Mouse (Mus musculus) limb, embryonic 10.5 days (tissue): ENCODE results near the gene Coq8a. TPM values are rescaled to one million over a fixed set of nuclear protein-coding genes. Genes with fewer than 3 reads are reported as not detected.

Experiments used
- DNase-seq: peaks from one replicate; pipeline ENCODE4 v3.0.0-alpha.2; 2017; ENCODE audit warnings: low spot score
- H3K27ac ChIP-seq: fragments of 300-500 bp; sonication (generic); 2 replicates; pipeline ENCODE4 v1.5.1; 2016; ENCODE audit warnings: mild to moderate bottlenecking
- H3K27me3 ChIP-seq: fragments of 300-500 bp; sonication (generic); 2 replicates; pipeline ENCODE4 v1.6.1; 2016; ENCODE audit warnings: low read depth, mild to moderate bottlenecking; ENCODE audit not compliant: poor library complexity, severe bottlenecking
- H3K36me3 ChIP-seq: fragments of 300-500 bp; sonication (generic); 2 replicates; pipeline ENCODE4 v1.6.1; 2016; ENCODE audit warnings: mild to moderate bottlenecking, moderate library complexity
- H3K4me1 ChIP-seq: fragments of 300-500 bp; sonication (generic); 2 replicates; pipeline ENCODE4 v1.6.1; 2016
- H3K4me3 ChIP-seq: fragments of 300-500 bp; sonication (generic); 2 replicates; pipeline ENCODE4 v1.5.1; 2016; ENCODE audit warnings: mild to moderate bottlenecking, moderate library complexity
- H3K9me3 ChIP-seq: fragments of 300-500 bp; sonication (generic); replicated peaks from 2 replicates; pipeline ENCODE4 v1.6.1; 2016; ENCODE audit warnings: mild to moderate bottlenecking
- WGBS: fragments of 180-500 bp; shearing (Covaris S2); methylation state at CpG from one replicate; pipeline ENCODE4 v1.1.7; 2016; 5-methylcytosine and 5-hydroxymethylcytosine counted together
- polyA plus RNA-seq: library from polyadenylated mRNA; unstranded; fragments of >200 nt; fragmentation: Nextera tagmentation; extraction: Ambion mirVana; gene quantifications from 2 replicates; pipeline ENCODE4 v1.2.1, GENCODE M21; 2016

The Coq8a gene
- 2.1 and 2.4 TPM in 2 replicates for polyA plus RNA-seq

DNA sequence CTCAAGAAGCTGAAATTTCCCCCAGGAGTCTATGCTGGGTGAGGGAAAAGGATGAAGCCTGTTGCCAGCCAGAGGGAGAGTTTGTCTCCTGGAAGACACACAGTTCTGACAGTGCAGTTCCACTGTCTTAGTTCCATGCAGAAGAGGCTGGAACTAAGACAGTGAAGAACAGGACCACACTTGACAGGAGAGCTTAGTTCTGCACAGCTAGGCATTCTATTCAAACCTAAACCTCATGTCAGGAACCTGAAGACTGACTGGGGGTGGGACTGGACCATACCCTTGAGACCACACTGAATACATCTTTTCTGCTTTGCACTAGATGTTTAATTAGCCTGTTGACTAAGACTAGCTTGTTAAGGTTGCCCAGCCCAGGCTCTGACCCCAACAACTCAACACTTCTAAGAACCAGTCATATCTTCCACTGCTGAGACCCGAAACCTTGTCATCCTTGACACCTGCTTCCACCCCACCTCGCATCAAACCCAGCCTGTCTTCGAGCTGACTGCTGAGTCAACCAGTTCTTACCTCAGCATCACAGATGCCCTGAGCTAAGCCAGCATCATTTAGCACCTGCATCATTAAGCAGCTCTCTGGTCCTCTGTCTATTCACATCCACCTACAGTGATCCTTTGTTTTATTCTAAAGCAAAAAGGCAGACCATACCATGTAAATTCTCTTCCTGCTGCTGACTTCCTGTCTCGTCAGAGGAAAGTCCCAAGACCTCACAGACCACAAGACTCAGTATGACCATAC is at the start of gene Coq8a:
Coq8a (minus strand) TSS at position 644 of the 756 bp plus-strand sequence.
- Histone ChIP-seq H3K27me3 (peaks cover 4% of the 10 kb centered on the region; the same call in 1 of the 2 replicates), H3K4me1 (peaks cover 13% of the 10 kb centered on the region), H3K36me3 (no peaks in the 10 kb centered on the region), H3K4me3 (no peak within 1 kb of the TSS), H3K9me3 (no peaks in the 10 kb centered on the region), H3K27ac (no peak within 1 kb of the TSS)
- no peak for DNase-seq
- 78% methylated on average over 4 of the region's 4 CpGs for WGBS

DNA sequence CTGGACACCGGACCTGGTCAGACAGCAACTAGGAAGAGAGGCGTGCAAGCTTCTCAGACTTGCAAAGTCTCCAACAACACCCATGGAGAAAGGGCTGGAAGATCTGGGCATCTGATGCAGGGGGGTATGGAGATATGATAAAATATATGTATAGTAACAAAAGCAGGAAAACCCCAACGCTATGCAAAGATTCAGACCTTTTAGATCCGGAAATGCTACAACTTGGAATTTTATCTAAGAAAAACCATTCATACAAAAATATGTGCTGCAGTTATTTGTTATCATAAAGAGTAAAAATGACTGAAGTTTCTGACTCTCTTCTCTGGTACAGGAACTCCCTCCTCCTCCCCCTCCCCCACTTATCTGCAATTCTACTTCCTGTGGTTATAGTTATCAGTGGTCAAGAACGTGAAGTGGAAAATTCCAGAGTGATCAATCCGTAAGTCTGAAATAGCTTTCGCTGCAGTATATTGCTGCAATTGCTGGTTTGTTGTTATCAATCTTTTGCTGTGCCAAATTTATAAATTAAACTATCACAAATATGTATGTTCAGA is 49.3 kb upstream of the Coq8a start:
- WGBS: 89% methylated on average over 7 of the region's 7 CpGs
- no peak overlapping the region for H3K4me3 ChIP-seq

DNA sequence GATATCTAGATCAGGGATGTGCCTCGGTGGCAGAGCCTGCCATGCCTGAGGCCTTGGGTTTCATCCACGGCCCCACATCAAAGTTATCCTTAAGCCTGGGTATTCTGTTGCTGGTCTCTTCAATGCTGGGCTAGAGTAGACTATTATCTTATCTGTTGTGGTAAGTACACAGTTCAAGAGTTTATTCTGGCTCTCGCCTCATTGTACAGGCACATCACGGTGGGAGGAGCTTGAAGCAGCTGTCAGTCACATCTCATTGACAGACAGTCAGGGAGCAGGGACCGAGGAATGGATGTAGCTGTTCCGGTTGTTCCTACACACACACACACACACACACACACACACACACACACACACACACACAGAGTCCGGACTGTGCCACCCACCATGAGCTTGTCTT is 48.5 kb upstream of the Coq8a start:
- DNase-seq: no peak
- Histone ChIP-seq H3K27me3 (no peaks in the 10 kb centered on the region), H3K36me3 (no peaks in the 10 kb centered on the region), H3K9me3 (no peaks in the 10 kb centered on the region), H3K27ac (no peak overlapping the region), H3K4me1 (peaks cover 16% of the 10 kb centered on the region), H3K4me3 (no peak overlapping the region)
- 91% methylated on average over 7 of the region's 7 CpGs for WGBS

More for the DNA sequence above, 49.3 kb upstream of the Coq8a start:
- no peak for DNase-seq
- no peaks in the 10 kb centered on the region for H3K27me3 ChIP-seq
- H3K36me3 ChIP-seq: no peaks in the 10 kb centered on the region
- H3K9me3 ChIP-seq: no peaks in the 10 kb centered on the region
- H3K27ac ChIP-seq: no peak overlapping the region
- peaks cover 16% of the 10 kb centered on the region for H3K4me1 ChIP-seq

DNA sequence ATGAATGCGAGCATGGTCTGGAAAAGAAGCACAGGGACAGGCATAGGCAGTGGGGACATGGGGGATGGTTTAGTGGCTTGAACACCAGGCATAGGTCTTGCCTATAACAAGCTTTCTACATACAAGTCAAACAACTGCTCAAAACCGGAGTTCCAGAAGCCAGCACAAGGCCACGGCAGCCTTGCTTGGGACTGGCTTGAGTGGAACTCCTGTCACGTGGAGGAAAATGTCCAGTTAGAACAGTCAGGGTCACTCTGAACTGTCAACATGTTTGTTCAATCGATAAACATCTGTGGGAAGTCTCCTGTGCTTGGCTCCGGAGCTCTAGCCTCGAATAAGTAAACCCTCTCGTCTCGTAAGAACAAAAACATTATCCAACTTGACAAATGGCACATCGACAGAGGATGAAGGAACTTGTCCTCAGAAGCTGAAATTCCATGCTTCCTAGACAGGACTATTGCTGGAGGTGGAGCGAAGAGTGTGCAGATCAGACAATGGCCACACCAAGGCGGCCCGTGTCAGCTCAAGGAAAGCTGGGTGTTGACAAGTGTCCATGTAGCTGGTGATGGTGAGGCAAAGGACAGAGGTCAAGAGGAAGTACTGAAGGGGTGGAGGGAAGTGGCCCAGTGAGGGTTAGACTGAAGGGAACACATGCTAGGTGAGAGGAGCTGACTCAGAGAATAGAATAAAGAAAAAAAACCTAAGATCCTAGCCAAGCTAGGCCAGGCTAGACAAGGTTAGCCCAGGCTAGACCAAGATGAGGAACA is 46.5 kb upstream of the Coq8a start:
- WGBS: 88% methylated on average over 13 of the region's 13 CpGs
- no peak for DNase-seq
- Histone ChIP-seq H3K36me3 (no peaks in the 10 kb centered on the region), H3K27ac (no peak overlapping the region), H3K4me3 (no peak overlapping the region), H3K9me3 (no peaks in the 10 kb centered on the region), H3K27me3 (no peaks in the 10 kb centered on the region), H3K4me1 (peaks cover 10% of the 10 kb centered on the region)

DNA sequence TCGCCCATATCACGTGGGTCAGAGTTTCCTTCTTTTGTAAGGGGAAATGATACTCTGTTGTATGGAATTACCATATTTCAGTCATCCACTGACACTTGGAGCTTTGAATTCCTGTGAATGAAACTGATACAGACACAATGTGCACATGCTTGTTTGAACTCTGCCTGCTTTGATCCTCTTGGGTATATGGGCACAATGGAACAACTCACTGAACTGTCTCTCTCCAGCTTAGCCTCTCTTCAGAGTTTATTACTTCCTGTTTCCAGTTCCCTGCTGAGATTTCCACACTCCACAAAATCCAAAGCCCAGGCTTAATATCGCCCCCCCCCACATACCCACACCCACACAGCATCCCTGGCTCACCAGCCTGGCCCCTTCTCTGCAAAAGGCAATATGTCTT is 32.3 kb upstream of the Coq8a start:
- no peaks in the 10 kb centered on the region for H3K36me3 ChIP-seq
- H3K9me3 ChIP-seq: no peaks in the 10 kb centered on the region
- H3K4me3 ChIP-seq: no peak overlapping the region
- 0 out of 2 replicates have a peak overlapping the region, but pooled peaks have one; percentile 21 for H3K27ac ChIP-seq
- H3K4me1 ChIP-seq: peaks cover 19% of the 10 kb centered on the region
- 86% methylated on average over 3 of the region's 3 CpGs for WGBS
- H3K27me3 ChIP-seq: no peaks in the 10 kb centered on the region
- DNase-seq: no peak

DNA sequence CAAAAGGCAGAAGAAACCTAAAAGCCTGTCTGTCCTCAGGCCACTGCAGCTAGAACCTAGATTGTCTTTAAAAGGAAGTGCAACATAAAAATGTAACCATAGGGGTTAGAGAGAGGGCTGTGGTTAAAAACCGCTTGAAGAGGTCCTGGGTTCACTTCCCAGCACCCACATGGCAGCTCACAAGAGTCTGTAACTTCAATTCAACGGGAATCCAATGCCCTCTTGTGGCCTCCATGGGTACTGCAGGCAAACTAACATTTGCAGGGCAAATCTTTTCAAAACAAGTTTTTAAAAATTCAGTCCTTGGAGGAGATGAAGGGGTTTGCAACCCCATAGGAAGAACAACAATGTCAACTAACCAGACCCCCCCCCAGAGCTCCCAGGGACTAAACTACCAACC is 31.2 kb upstream of the Coq8a start:
- Histone ChIP-seq H3K27me3 (no peaks in the 10 kb centered on the region), H3K36me3 (no peaks in the 10 kb centered on the region), H3K4me3 (no peak overlapping the region), H3K4me1 (peaks cover 29% of the 10 kb centered on the region), H3K9me3 (no peaks in the 10 kb centered on the region), H3K27ac (no peak overlapping the region)
- 33% methylated on average over 2 of the region's 2 CpGs for WGBS
- peak; percentile 67 for DNase-seq

DNA sequence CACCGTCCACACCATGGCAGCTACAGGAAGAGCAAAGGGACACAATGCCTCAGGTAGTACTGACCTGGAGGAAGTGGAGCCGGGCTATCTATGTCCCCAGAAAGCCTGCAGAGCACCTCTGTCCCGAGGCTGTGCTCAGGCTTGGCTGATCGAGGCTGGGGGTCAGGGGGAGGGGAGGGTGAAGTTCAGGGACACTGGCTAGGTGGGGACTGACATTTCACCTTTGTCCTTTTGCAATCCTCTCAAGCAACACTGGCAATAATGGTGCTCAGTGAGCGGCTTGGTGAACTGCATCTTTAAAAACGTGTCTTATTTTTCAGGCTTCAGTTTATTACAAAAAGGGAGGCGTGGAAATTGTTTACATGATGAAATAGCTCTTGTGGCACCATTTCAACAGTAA is 30.5 kb upstream of the Coq8a start:
- WGBS: 88% methylated on average over 7 of the region's 7 CpGs
- no peak overlapping the region for H3K27ac ChIP-seq
- no peak overlapping the region for H3K4me3 ChIP-seq
- no peaks in the 10 kb centered on the region for H3K36me3 ChIP-seq
- H3K9me3 ChIP-seq: no peaks in the 10 kb centered on the region
- DNase-seq: no peak
- peaks cover 35% of the 10 kb centered on the region for H3K4me1 ChIP-seq
- no peaks in the 10 kb centered on the region for H3K27me3 ChIP-seq

DNA sequence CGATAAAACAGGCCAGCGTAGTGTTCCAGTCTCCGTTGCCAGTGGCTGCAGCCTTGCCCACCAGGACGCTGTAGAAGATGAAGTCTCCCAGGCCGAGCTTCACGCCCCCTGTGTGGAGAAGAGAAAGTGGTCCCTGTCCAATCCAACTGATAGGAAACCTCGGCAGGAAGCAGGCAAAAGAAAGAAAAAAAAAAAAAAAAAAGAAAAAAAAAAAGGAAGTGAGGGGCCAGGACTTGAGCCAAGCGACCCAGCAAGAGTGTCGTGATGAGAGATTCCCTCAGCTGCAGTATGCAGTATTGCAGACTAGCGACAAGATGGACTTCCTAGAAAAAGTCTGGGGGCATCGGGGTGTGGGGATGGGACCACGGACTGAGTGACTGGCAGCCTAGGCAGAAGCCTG is 29.5 kb upstream of the Coq8a start:
- H3K27ac ChIP-seq: no peak overlapping the region
- no peaks in the 10 kb centered on the region for H3K27me3 ChIP-seq
- WGBS: 92% methylated on average over 12 of the region's 12 CpGs
- no peaks in the 10 kb centered on the region for H3K9me3 ChIP-seq
- H3K4me1 ChIP-seq: peaks cover 35% of the 10 kb centered on the region
- no peak overlapping the region for H3K4me3 ChIP-seq
- no peak for DNase-seq
- H3K36me3 ChIP-seq: no peaks in the 10 kb centered on the region

DNA sequence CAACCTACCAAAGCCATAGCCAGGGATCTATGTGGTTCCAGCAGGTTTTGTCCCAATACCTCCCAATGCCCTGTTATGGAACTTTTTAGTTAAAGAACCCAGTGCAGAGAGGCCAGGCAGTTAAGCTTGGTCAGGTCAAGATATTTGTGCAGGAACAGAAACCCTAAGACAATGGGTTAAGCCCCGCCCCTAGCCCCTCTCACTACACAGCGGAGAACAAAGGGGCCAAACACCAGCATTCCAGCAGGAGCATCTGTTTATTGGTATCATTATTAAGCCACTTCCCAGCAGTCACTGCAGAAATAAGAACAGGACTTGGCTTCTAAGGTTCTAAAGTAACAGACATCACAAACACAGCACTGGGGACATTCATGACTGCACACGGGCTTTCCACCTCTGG is 27.4 kb upstream of the Coq8a start:
- H3K36me3 ChIP-seq: no peaks in the 10 kb centered on the region
- peaks cover 27% of the 10 kb centered on the region for H3K4me1 ChIP-seq
- WGBS: 82% methylated on average over 3 of the region's 3 CpGs
- peak overlapping the region; percentile 79; the same call in 1 of the 2 replicates for H3K27ac ChIP-seq
- H3K27me3 ChIP-seq: no peaks in the 10 kb centered on the region
- DNase-seq: no peak
- H3K9me3 ChIP-seq: no peaks in the 10 kb centered on the region
- peak overlapping the region; percentile 60; the same call in 1 of the 2 replicates for H3K4me3 ChIP-seq

DNA sequence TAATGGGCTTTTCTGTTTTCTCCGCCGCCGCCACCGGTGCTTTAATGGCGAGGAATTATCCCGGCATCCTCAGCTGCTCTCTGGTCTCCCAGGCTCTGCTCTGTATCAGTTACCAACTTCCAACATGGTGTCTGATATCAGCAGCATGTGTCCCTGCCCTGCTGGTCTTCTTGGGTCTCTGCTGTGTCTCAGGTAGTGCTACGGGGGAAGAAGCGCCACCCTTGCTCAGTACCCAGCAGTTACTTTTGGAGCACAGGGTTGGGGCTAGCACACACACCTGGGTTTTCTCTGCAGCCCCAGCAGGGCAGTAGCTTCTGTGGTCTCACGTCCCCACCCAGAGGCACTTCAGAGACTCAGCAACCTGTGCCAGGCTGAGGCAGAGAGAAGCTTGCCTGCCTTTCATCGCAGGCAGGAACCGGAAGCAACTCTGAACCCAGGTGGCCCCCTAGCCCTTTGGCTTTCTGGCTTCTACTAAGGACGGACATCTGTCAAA is 26.9 kb upstream of the Coq8a start:
- H3K9me3 ChIP-seq: no peaks in the 10 kb centered on the region
- peak; percentile 49 for DNase-seq
- WGBS: 9% methylated on average over 12 of the region's 12 CpGs
- H3K27ac ChIP-seq: peak overlapping the region; percentile 79
- peak overlapping the region; percentile 60 for H3K4me3 ChIP-seq
- no peaks in the 10 kb centered on the region for H3K36me3 ChIP-seq
- H3K27me3 ChIP-seq: no peaks in the 10 kb centered on the region
- peaks cover 22% of the 10 kb centered on the region for H3K4me1 ChIP-seq

DNA sequence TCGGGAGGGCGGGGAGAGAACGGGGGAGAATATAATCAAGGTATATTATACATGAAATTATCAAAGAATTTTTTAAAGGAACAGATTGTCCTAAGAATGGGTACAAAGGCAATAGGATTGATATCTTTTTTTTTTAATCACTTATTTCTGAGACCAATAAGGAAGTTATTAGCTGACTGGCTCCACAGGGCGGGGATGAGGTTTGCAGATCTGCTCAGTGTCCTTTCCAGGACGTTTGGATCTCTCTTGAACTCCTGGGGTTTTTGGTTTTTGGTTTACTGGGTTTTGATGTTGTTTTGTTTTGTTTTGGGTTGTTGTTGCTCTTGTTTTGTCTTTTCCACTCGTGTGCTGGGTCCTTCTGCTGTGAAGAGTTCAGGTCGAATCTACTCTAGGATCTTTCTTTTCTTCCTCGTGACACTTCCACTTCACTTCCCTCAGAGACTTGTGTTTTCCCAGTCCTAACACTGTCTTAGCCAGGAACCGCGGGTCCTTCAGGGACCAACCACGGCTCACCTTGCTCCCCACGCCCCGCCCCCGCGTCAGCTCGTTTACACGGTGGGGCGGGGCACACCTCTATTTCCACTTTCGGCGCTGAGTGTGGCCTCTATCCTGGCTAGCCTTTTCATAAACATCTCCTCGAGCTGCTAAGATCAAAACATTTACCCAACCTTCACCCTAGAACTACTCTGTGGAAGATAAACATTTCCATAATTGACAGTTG is 26.3 kb upstream of the Coq8a start:
- Histone ChIP-seq H3K9me3 (no peaks in the 10 kb centered on the region), H3K36me3 (no peaks in the 10 kb centered on the region), H3K4me1 (peaks cover 21% of the 10 kb centered on the region), H3K27ac (peak overlapping the region; percentile 79), H3K27me3 (no peaks in the 10 kb centered on the region), H3K4me3 (peak overlapping the region; percentile 60)
- WGBS: 14% methylated on average over 21 of the region's 21 CpGs
- DNase-seq: peak; percentile 77

DNA sequence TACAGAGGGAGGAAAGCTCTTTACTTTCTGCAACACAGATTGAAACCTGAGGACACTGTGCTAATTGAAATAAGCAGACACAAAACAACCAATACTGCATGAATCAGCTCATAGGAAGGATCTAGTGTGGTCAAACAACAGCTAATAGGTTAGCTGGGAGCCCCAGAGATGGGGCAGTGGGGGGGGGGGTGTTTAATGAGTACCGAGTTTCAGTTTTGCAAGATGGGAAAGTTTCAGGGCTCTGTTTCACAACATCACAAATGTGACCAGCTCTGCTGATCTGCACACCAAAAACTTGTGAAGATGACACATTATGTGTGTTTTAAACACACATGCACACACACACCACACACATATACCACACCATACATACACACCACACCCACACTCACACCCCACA is 22.6 kb upstream of the Coq8a start:
- no peaks in the 10 kb centered on the region for H3K36me3 ChIP-seq
- no peaks in the 10 kb centered on the region for H3K27me3 ChIP-seq
- no peak overlapping the region for H3K4me3 ChIP-seq
- no peaks in the 10 kb centered on the region for H3K9me3 ChIP-seq
- DNase-seq: no peak
- WGBS: 75% methylated on average over 1 of the region's 1 CpGs
- peaks cover 20% of the 10 kb centered on the region for H3K4me1 ChIP-seq
- H3K27ac ChIP-seq: no peak overlapping the region
